Mouse (Mus musculus) ES-E14 (cell line): ENCODE measurements at regions not wholly inside any gene's neighbourhood (a gene's known extent, or its start where the extent isn't known, plus 50 kb on each side); places are given as distances from the start of the nearest gene placed in this dataset.

Experiments
- CHD2 ChIP-seq: IDR thresholded peaks from 2 replicates; pipeline ENCODE4 v1.6.1; 2014; ENCODE audit warnings: mild to moderate bottlenecking, low read depth, low read length, inconsistent platforms
- HCFC1 ChIP-seq: IDR thresholded peaks from 2 replicates; pipeline ENCODE4 v1.6.1; 2012; ENCODE audit warnings: low read length, inconsistent platforms, borderline replicate concordance; ENCODE audit not compliant: insufficient read depth
- MAFK ChIP-seq: IDR thresholded peaks from 2 replicates; pipeline ENCODE4 v1.6.1; 2014; ENCODE audit warnings: mild to moderate bottlenecking, low read depth, low read length, inconsistent platforms; ENCODE audit not compliant: insufficient read depth
- ZC3H11A ChIP-seq: IDR thresholded peaks from 2 replicates; pipeline ENCODE4 v1.6.1; 2012; ENCODE audit warnings: low read depth, mild to moderate bottlenecking, inconsistent platforms, low read length, borderline replicate concordance
- ZNF384 ChIP-seq: IDR thresholded peaks from 2 replicates; pipeline ENCODE4 v1.6.1; 2012; ENCODE audit warnings: low read depth, low read length, inconsistent platforms

DNA sequence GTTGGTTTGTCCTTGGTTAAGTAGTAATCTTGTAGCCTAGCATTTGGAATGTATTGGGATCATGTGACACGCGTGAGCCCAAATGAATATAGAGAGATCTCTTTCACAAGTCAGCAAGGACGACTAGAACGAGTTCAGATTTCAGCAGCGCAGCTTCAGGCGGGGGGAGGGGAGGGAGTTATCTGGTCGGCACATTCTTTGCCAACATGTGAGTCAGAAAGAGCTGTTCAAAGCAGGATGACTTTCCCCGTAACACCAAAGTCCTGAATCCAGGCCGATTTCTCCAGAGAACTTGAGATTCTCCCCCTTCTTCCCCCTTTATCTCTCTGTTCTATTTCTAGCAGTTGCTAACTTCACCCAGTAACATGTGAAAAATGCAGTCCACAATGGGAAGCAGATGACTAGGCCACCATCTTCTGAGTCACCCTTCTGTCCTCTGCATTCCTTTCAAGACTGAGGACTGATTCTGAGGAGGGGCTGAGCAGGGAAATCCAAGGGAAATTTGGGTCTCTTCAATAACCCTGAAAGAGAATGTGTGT, 155.1 kb downstream of the En1 start:
- TF ChIP-seq ZC3H11A (no peak), HCFC1 (no peak), MAFK (no peak), ZNF384 (no peak), CHD2 (no peak)
